Mouse (Mus musculus) liver, embryonic 11.5 days (tissue): ENCODE measurements around the gene Ccdc162. TPM values are rescaled to one million over a fixed set of nuclear protein-coding genes. Genes with fewer than 3 reads are reported as not detected.

Experiments
- ATAC-seq: fragments of 200-750 bp; cut with Nextera tagmentation; replicated peaks from 2 replicates; pipeline ENCODE4 v1.8.0; 2017; ENCODE audit warnings: moderate number of reproducible peaks, mild to moderate bottlenecking, moderate TSS enrichment, moderate library complexity; ENCODE audit not compliant: low FRiP score
- DNase-seq: peaks from one replicate; pipeline ENCODE4 v3.0.0-alpha.2; 2017; ENCODE audit warnings: low spot score
- H3K27ac ChIP-seq: fragments of 300-500 bp; sonication (generic); 2 replicates; pipeline ENCODE4 v1.5.1; 2014; ENCODE audit warnings: mild to moderate bottlenecking, low read depth, low read length, control low read depth
- H3K27me3 ChIP-seq: fragments of 300-500 bp; sonication (generic); replicated peaks from 2 replicates; pipeline ENCODE4 v1.6.1; 2014; ENCODE audit warnings: low read length, mixed read lengths; ENCODE audit not compliant: control insufficient read depth, insufficient read depth
- H3K36me3 ChIP-seq: fragments of 300-500 bp; sonication (generic); 2 replicates; pipeline ENCODE4 v1.6.1; 2014; ENCODE audit warnings: mild to moderate bottlenecking, low read length, moderate library complexity, mixed read lengths; ENCODE audit not compliant: control insufficient read depth, insufficient read depth
- H3K4me1 ChIP-seq: fragments of 300-500 bp; sonication (generic); replicated peaks from 2 replicates; pipeline ENCODE4 v1.6.1; 2014; ENCODE audit warnings: low read length, mixed read lengths; ENCODE audit not compliant: control insufficient read depth, insufficient read depth
- H3K4me2 ChIP-seq: fragments of 300-500 bp; sonication (generic); 2 replicates; pipeline ENCODE4 v1.6.1; 2014; ENCODE audit warnings: mild to moderate bottlenecking, control low read depth, moderate library complexity
- H3K4me3 ChIP-seq: fragments of 300-500 bp; sonication (generic); 2 replicates; pipeline ENCODE4 v1.5.1; 2014; ENCODE audit warnings: low read depth, low read length, control low read depth
- H3K9ac ChIP-seq: fragments of 300-500 bp; sonication (generic); 2 replicates; pipeline ENCODE4 v1.6.1; 2014; ENCODE audit warnings: low read depth, low read length, control low read depth
- H3K9me3 ChIP-seq: fragments of 300-500 bp; sonication (generic); 2 replicates; pipeline ENCODE4 v1.6.1; 2016; ENCODE audit warnings: low read length, inconsistent platforms, mixed read lengths; ENCODE audit not compliant: control insufficient read depth
- WGBS: fragments of 180-500 bp; shearing (Covaris S2); extraction: QIAGEN DNeasy Blood & Tissue Kit; methylation state at CpG from one replicate; pipeline ENCODE4 v1.1.7; 2014; 5-methylcytosine and 5-hydroxymethylcytosine counted together
- polyA plus RNA-seq: library from polyadenylated mRNA; unstranded; fragments of >200 nt; fragmentation: Nextera tagmentation; extraction: Ambion mirVana; gene quantifications from 2 replicates; pipeline ENCODE4 v1.2.1, GENCODE M21; 2014

Ccdc162 gene
- polyA plus RNA-seq, 1 experiment from 2014 or later, result 0.43 TPM

- Histone ChIP-seq H3K4me3 (no peak overlapping the region), H3K36me3 (no peaks in the 10 kb centered on the region; the same call in 1 of the 2 replicates)
These were observed 30.1 kb upstream of the Ccdc162 start for GRCm38 (mm10) chr10:41746554-41746953.

GRCm38 (mm10) chr10:41744006-41744405 lies 27.6 kb upstream of the Ccdc162 start:
- H3K27me3 ChIP-seq, result no peaks in the 10 kb centered on the region
- no peak overlapping the region for H3K9ac ChIP-seq
- no peaks in the 10 kb centered on the region for H3K9me3 ChIP-seq
- DNase-seq (no peak), ATAC-seq (no peak)
- no peak overlapping the region for H3K4me3 ChIP-seq
- no peaks in the 10 kb centered on the region for H3K4me1 ChIP-seq
- no peaks in the 10 kb centered on the region; the same call in 1 of the 2 replicates for H3K36me3 ChIP-seq
- H3K4me2 ChIP-seq, result no peak overlapping the region
- no peak overlapping the region for H3K27ac ChIP-seq
- WGBS, result 79% methylated on average over 4 of the region's 4 CpGs

More at GRCm38 (mm10) chr10:41746554-41746953, 30.1 kb upstream of the Ccdc162 start:
- Histone ChIP-seq H3K4me2 (no peak overlapping the region), H3K9me3 (no peaks in the 10 kb centered on the region), H3K27ac (no peak overlapping the region), H3K27me3 (no peaks in the 10 kb centered on the region), H3K9ac (no peak overlapping the region), H3K4me1 (no peaks in the 10 kb centered on the region)
- DNase-seq, result no peak
- 92% methylated on average over 5 of the region's 5 CpGs for WGBS
- no peak for ATAC-seq

DNA sequence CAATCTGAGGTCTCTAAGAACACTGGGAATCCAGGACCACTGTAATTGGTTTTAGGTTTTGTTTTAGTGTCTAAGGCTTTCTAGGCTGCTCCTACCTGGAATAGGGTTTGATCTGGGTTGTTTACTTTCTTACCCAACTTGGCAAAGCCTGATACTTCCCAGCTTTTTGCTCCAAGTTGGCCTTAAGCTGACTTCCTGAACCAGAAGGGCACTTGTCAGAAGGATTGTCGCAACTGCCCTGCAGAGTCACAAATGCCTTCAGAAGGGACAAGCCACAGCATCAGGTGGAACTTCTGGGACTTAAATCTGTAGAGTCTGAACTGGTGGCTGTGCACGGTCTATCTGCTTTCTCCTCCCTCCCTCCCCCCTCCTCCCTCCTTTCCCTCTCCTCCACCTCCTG lies 23.8 kb upstream of the Ccdc162 start:
- 79% methylated on average over 2 of the region's 2 CpGs for WGBS

DNA sequence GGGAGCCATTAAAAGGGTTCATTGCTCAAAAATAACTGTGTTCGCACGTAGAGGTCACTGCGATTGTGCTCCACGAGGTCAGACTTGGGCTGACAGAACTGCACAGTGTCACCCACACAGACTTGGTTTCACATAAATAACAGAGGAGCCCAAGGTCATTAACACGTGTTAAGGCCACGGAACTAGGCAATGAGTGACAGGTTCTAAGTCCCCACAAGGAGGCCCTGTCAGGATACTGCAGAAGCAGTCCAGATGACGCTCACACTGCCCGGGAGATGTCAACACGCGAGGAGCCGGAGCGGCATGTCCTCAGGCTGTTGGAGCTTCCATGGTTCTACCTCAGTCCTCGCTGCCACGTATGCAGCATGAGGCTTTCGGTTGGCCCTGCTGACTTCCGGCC lies 20.8 kb upstream of the Ccdc162 start:
- Histone ChIP-seq H3K36me3 (peaks cover 4% of the 10 kb centered on the region; the same call in 1 of the 2 replicates), H3K27me3 (no peaks in the 10 kb centered on the region), H3K4me3 (no peak overlapping the region), H3K9ac (no peak overlapping the region), H3K4me1 (no peaks in the 10 kb centered on the region), H3K4me2 (no peak overlapping the region), H3K9me3 (no peaks in the 10 kb centered on the region), H3K27ac (no peak overlapping the region)
- WGBS, result 96% methylated on average over 16 of the region's 16 CpGs
- ATAC-seq (no peak), DNase-seq (no peak)

More for the DNA sequence above, 23.8 kb upstream of the Ccdc162 start:
- no peak overlapping the region for H3K27ac ChIP-seq
- no peaks in the 10 kb centered on the region for H3K4me1 ChIP-seq
- H3K4me3 ChIP-seq, result no peak overlapping the region
- H3K27me3 ChIP-seq, result no peaks in the 10 kb centered on the region
- ATAC-seq (no peak), DNase-seq (no peak)
- no peak overlapping the region for H3K9ac ChIP-seq
- no peaks in the 10 kb centered on the region for H3K9me3 ChIP-seq
- peaks cover 4% of the 10 kb centered on the region; the same call in 1 of the 2 replicates for H3K36me3 ChIP-seq
- no peak overlapping the region for H3K4me2 ChIP-seq

DNA sequence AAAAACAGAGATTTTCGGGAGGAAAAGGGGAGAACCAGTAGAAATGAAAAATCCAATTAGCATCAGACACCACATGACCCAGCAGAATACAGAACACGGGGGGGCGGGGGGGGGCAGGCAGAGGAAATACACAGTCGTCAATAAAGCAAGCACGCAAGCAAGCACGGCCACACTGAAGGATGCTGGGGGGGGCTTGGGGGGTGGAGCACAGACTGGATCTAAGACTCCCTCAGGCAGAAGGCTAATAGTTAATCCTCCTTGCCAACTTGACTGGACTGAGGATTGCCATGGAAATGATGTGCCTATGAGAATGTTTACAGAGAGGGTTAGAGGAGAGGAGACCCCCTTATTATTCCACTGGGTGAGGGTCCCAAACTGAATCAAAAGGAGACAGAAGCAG lies 19.0 kb upstream of the Ccdc162 start:
- Histone ChIP-seq H3K27ac (no peak overlapping the region), H3K4me3 (no peak overlapping the region), H3K36me3 (peaks cover 4% of the 10 kb centered on the region; the same call in 1 of the 2 replicates), H3K4me1 (no peaks in the 10 kb centered on the region), H3K27me3 (no peaks in the 10 kb centered on the region), H3K4me2 (no peak overlapping the region), H3K9ac (no peak overlapping the region), H3K9me3 (no peaks in the 10 kb centered on the region)
- WGBS, result 78% methylated on average over 6 of the region's 6 CpGs
- DNase-seq (no peak), ATAC-seq (no peak)

DNA sequence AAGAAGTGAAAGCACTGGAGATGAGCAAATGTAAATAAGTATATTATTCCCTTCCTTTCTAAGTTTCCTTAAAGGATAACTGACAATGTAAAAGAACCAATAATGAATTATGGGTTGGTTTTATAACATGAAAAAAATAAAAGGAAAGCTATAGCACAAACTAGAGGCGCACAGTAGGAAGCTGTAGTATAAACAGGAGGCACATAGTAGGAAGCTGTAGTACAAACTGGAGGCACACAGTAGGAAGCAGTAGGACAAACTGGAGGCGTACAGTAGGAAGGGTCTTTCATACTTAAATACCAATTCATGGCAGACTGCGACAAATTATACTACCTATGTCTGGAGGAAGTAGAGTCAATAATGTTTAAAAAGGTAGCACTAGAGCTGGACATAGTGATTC lies 16.8 kb upstream of the Ccdc162 start:
- DNase-seq, result no peak
- Histone ChIP-seq H3K4me3 (no peak overlapping the region), H3K4me2 (no peak overlapping the region), H3K27me3 (no peaks in the 10 kb centered on the region), H3K36me3 (peaks cover 3% of the 10 kb centered on the region; the same call in 1 of the 2 replicates), H3K9ac (no peak overlapping the region), H3K4me1 (no peaks in the 10 kb centered on the region), H3K27ac (no peak overlapping the region), H3K9me3 (no peaks in the 10 kb centered on the region; the same call in 1 of the 2 replicates)
- no peak for ATAC-seq
- 93% methylated on average over 3 of the region's 3 CpGs for WGBS

DNA sequence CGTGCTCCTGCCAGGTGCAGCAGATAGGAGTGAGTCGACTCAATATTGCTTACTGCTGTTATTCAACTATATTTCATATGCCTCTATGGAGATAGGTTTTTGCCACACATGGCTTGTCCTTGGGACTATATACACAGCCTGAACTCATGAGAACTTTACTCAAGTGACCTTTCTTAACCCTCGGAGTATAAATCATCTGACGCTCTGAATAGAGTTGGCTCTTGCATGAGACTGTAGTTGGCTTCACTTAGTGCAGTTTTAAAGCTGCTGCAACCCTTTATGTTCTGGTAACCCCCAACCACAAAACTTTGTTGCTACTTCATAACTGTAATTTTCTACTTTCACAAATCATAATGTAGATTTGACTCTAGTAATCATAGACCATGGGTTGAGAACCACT lies 15.5 kb upstream of the Ccdc162 start:
- no peaks in the 10 kb centered on the region for H3K4me1 ChIP-seq
- peaks cover 3% of the 10 kb centered on the region; the same call in 1 of the 2 replicates for H3K9me3 ChIP-seq
- peaks cover 7% of the 10 kb centered on the region for H3K36me3 ChIP-seq
- 91% methylated on average over 4 of the region's 4 CpGs for WGBS
- H3K9ac ChIP-seq, result no peak overlapping the region
- ATAC-seq, result no peak
- no peak overlapping the region for H3K4me3 ChIP-seq
- DNase-seq, result no peak
- H3K27ac ChIP-seq, result no peak overlapping the region
- H3K4me2 ChIP-seq, result no peak overlapping the region
- no peaks in the 10 kb centered on the region for H3K27me3 ChIP-seq

- DNase-seq, result no peak
- WGBS, result 93% methylated on average over 10 of the region's 10 CpGs
These were observed 14.3 kb upstream of the Ccdc162 start for GRCm38 (mm10) chr10:41730746-41731145.

GRCm38 (mm10) chr10:41726215-41726614 lies 9.8 kb upstream of the Ccdc162 start:
- H3K27ac ChIP-seq, result no peak overlapping the region
- WGBS, result 88% methylated on average over 9 of the region's 9 CpGs
- no peak overlapping the region for H3K4me2 ChIP-seq
- H3K9ac ChIP-seq, result no peak overlapping the region
- no peak for DNase-seq
- peaks cover 3% of the 10 kb centered on the region; the same call in 1 of the 2 replicates for H3K9me3 ChIP-seq
- no peak overlapping the region for H3K4me3 ChIP-seq
- H3K27me3 ChIP-seq, result no peaks in the 10 kb centered on the region
- peaks cover 5% of the 10 kb centered on the region for H3K36me3 ChIP-seq
- H3K4me1 ChIP-seq, result no peaks in the 10 kb centered on the region
- no peak for ATAC-seq

More at GRCm38 (mm10) chr10:41730746-41731145, 14.3 kb upstream of the Ccdc162 start:
- Histone ChIP-seq H3K9ac (no peak overlapping the region), H3K4me3 (no peak overlapping the region), H3K4me1 (no peaks in the 10 kb centered on the region), H3K27me3 (no peaks in the 10 kb centered on the region), H3K9me3 (peaks cover 3% of the 10 kb centered on the region; the same call in 1 of the 2 replicates), H3K36me3 (peaks cover 5% of the 10 kb centered on the region), H3K4me2 (no peak overlapping the region), H3K27ac (no peak overlapping the region)
- ATAC-seq, result no peak
